In genomic region chr10:41744006-41744405, GRCm38 (mm10) we compare ENCODE assay signal across 17 mouse cellular contexts. TPM values are rescaled to one million over a fixed set of nuclear protein-coding genes. Genes with fewer than 3 reads are reported as not detected.
DNase-seq lines count a peak whose midpoint lies in the region.
"Had no signal": no experiment of that assay in that cellular context is flagged by ENCODE, and none has a peak within 500 bp of the region (broad histone marks: within the 10 kb centered on the region; RNA-seq: fewer than 3 reads in every experiment).

No protein-coding gene starts in this region.

- peak; percentile 57 for DNase-seq in heart, adult 11 months
- DNase-seq in heart, postnatal 14 days = no peak
- DNase-seq in ovary, adult 18-20 months (ENCODE audit: low spot score) = peak; percentile 15
- no peak for DNase-seq in ovary, postnatal 10 days (ENCODE audit: low spot score)
- peak; percentile 55 for DNase-seq in MN1 (ENCODE audit: low spot score)
- DNase-seq: adrenal gland, adult 2 months; adrenal gland, postnatal 10 days; adrenal gland, postnatal 25 days; B cell, adult 2 months; cerebellum, adult 11 months; cerebellum, adult 18-20 months; cerebellum, adult 8-10 months; cerebellum, adult 9-11 months; cerebellum, postnatal 14 days; cerebellum, postnatal 36 days; embryo, embryonic 11 days had no signal

- intact Hi-C loops in heart, postnatal 14 days (cut with DNase I) = no loop called here

RNA-seq across cellular contexts. Expression of gene Ccdc162, which starts 27.6 kb away (rescaled TPM):
- total RNA-seq in heart, postnatal 14 days (2021) = under 1 TPM; 0.10 to 0.74 TPM
- total RNA-seq: common myeloid progenitor, adult 5-6 weeks had no signal

Comparison
In these comparisons a context has a peak if more than half of its experiments do, and no peak if none do; other contexts are left out.
1. DNase-seq: peak in heart, adult 11 months (single experiment), ovary, adult 18-20 months (single experiment) and MN1 (single experiment); none in heart, postnatal 14 days (0 of 2) and ovary, postnatal 10 days (single experiment).